Mouse (Mus musculus) ES-Bruce4 (cell line): ENCODE results near the gene Spin2f. TPM values are rescaled to one million over a fixed set of nuclear protein-coding genes. Genes with fewer than 3 reads are reported as not detected.
"Not testable (repeated sequence)": the region's sequence is repeated elsewhere in the genome, so short reads cannot be mapped to it uniquely, and the experiment has no call there.

ENCODE experiments used
- H3K27ac ChIP-seq: 2 replicates; pipeline ENCODE4 v1.5.1; 2012; ENCODE audit warnings: low read length, inconsistent platforms; ENCODE audit not compliant: insufficient read depth
- H3K27me3 ChIP-seq: 2 replicates; pipeline ENCODE4 v1.6.1; 2012; ENCODE audit warnings: mild to moderate bottlenecking, low read length, inconsistent platforms; ENCODE audit not compliant: control insufficient read depth, poor library complexity, insufficient read depth, severe bottlenecking
- H3K36me3 ChIP-seq: 2 replicates; pipeline ENCODE4 v1.6.1; 2012; ENCODE audit warnings: inconsistent platforms, mild to moderate bottlenecking, low read length, moderate library complexity; ENCODE audit not compliant: control insufficient read depth, poor library complexity, insufficient read depth, severe bottlenecking
- H3K4me1 ChIP-seq: one replicate; pipeline ENCODE4 v1.8.1; 2011; ENCODE audit warnings: low read length; ENCODE audit not compliant: control insufficient read depth, insufficient read depth
- H3K4me3 ChIP-seq: 2 replicates; pipeline ENCODE4 v1.5.1; 2011; ENCODE audit warnings: low read depth, mild to moderate bottlenecking, low read length
- H3K9ac ChIP-seq: 2 replicates; pipeline ENCODE4 v1.6.1; 2012; ENCODE audit warnings: low read depth, mild to moderate bottlenecking, inconsistent platforms; ENCODE audit not compliant: poor library complexity, severe bottlenecking
- H3K9me3 ChIP-seq: replicated peaks from 2 replicates; pipeline ENCODE4 v1.6.1; 2012; ENCODE audit warnings: mild to moderate bottlenecking, low read length, inconsistent platforms; ENCODE audit not compliant: control insufficient read depth, poor library complexity, insufficient read depth, severe bottlenecking
- polyA plus RNA-seq: library from polyadenylated mRNA; stranded (reverse); fragments of >200 nt; gene quantifications from 2 replicates; pipeline ENCODE4 v1.2.4, GENCODE M21; 2011; ENCODE audit warnings: low read depth; ENCODE audit not compliant: missing spikeins, insufficient read depth, insufficient read length

Spin2f gene
- not detected in 2 replicates for polyA plus RNA-seq

DNA sequence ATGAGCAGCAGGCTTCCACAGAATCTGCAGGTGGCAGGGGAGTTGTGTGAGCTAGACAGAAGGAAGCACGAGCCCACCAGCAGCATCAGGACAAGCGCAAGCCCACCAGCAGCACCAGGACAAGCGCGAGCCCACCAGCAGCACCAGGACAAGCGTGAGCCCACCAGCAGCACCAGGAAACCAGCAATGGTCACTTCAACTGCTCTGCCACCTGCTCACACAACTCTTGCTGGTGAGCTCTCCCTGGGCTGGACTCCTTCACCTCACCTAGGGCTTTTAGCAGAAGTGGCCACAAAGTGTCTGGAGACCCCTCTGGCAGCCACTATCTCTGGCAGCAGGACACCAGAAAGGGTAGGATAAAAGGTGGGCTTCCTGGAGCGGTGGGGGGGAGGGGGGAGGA is at the start of gene Spin2f:
Gene Spin2f, plus strand, starts transcription at position 301 of the 400 bp plus-strand sequence.
- H3K4me3 ChIP-seq, H3K27me3 ChIP-seq, H3K9me3 ChIP-seq, H3K4me1 ChIP-seq, H3K9ac ChIP-seq, H3K27ac ChIP-seq, H3K36me3 ChIP-seq: not testable (repeated sequence)

DNA sequence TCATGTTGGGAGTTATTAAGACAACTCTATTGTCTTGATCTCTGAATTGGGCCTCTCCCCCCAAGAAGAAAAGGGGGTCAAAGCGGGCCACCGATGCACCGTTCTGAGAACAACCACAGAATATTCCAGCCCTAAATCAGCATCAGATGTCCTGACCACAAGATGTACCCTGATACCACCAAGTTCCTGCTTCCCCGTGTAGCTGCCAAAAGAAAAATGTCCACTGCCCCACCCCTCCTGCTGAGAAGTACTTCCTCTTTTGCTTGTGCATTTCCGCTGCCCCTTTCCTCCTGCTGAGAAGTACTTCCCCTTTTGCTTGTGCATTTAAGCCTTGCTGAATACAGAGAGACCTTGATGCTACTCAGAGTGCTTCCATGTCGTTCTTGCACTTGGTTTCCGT is 41.6 kb upstream of the Spin2f start:
- not testable (repeated sequence) for H3K9me3 ChIP-seq, H3K4me1 ChIP-seq, H3K27me3 ChIP-seq, H3K9ac ChIP-seq, H3K36me3 ChIP-seq, H3K4me3 ChIP-seq, H3K27ac ChIP-seq

GRCm38 (mm10) chrX:31223536-31223935 is 30.2 kb upstream of the Spin2f start:
- H3K36me3 ChIP-seq, H3K27ac ChIP-seq, H3K9ac ChIP-seq, H3K27me3 ChIP-seq, H3K4me3 ChIP-seq, H3K4me1 ChIP-seq: not testable (repeated sequence)
- peaks cover 62% of the 10 kb centered on the region for H3K9me3 ChIP-seq

GRCm38 (mm10) chrX:31235088-31235487 is 18.6 kb upstream of the Spin2f start:
- H3K27me3 ChIP-seq, H3K4me3 ChIP-seq, H3K4me1 ChIP-seq, H3K36me3 ChIP-seq, H3K27ac ChIP-seq, H3K9ac ChIP-seq: not testable (repeated sequence)
- H3K9me3 ChIP-seq, result peaks cover 51% of the 10 kb centered on the region

DNA sequence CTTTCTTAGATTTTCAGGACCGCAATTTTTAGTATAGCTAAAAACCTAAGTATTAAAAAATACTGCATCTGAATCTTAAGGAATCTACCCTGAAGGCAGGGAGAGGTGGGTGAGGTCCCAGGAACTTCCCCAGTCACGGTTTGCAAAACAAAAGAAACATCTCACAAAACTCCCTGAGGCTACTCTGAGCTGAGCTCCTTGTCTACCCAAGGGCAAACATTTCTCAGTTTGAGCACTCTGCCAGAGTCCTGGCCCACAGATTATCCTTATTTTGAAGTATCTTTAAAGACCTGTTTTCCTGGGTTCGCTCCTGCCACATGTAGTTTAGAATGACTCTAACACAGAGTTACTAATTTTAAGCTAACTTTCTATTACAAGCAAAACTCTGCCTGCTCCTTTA is 11.9 kb upstream of the Spin2f start:
- not testable (repeated sequence) for H3K4me3 ChIP-seq, H3K36me3 ChIP-seq, H3K27me3 ChIP-seq, H3K27ac ChIP-seq, H3K4me1 ChIP-seq, H3K9ac ChIP-seq
- H3K9me3 ChIP-seq, result peaks cover 34% of the 10 kb centered on the region

Other genes starting within 250 kb of the Spin2f start
- not detected in 2 replicates for gene Btbd35f29, start 136.2 kb upstream of the Spin2f start, polyA plus RNA-seq
- not detected in 2 replicates for gene Btbd35f26, start 82.6 kb downstream of the Spin2f start, polyA plus RNA-seq
- not detected in 2 replicates for gene Btbd35f19, start 130.0 kb downstream of the Spin2f start, polyA plus RNA-seq